Comparison of ENCODE assay signal across 10 mouse cellular contexts in the genomic region with DNA sequence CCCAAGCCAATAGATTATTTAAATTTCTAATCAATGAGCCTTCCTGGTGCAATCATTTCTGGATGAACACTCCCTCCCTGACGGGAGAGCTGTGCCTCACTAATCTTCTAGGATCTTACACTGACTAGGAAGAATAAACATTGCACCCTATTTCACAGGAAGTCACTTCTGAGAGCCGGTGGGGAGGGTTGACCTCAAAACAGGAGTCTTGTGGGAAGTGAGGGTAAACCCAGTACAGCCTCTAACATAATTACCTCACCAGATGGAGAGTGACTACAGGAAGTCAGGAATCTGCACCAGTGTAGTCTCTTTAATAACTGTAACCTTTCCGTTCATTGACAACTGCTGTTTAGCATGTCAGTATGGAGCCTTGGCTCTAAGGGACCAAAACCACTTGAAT.
A peak's percentile ranks its signal among the peaks of the same experiment; 100 is the strongest.
DNase-seq lines count a peak whose midpoint lies in the region; ATAC-seq and TF ChIP-seq lines count a peak whose summit lies in the region.
"Had no signal": no experiment of that assay in that cellular context is flagged by ENCODE, and none has a peak within 500 bp of the region (broad histone marks: within the 10 kb centered on the region; RNA-seq: fewer than 3 reads in every experiment).

No protein-coding gene starts in this region.

- DNase-seq in kidney, adult 2 months, result no peak
- DNase-seq in layer of hippocampus, postnatal 10 days (ENCODE audit: low spot score in 2 of 2), result no peak
- DNase-seq in left cerebral cortex, adult 8-10 months (ENCODE audit: low spot score in 2 of 2), result no peak
- DNase-seq in layer of hippocampus, adult 8-10 months (ENCODE audit: low spot score in 2 of 2), result no peak
- DNase-seq: gastrocnemius, postnatal 36 days had no signal

- no peak overlapping the region for H3K9ac ChIP-seq in kidney, embryonic 14.5 days (ENCODE audit: low read depth, low read length)
- H3K9ac ChIP-seq in stomach, embryonic 16.5 days (ENCODE audit: low read length), result no peak overlapping the region

- no peak overlapping the region for H3K4me2 ChIP-seq in kidney, embryonic 14.5 days (replicated peaks; ENCODE audit: low read depth, low read length)
- no peak overlapping the region for H3K4me2 ChIP-seq in stomach, embryonic 16.5 days (ENCODE audit: low read depth, low read length)

- H3K4me3 ChIP-seq in kidney, adult 2 months (ENCODE audit: insufficient read depth, low read depth, low read length), result no peak overlapping the region
- H3K4me3 ChIP-seq in kidney, embryonic 14.5 days (ENCODE audit: low read length), result no peak overlapping the region
- no peak overlapping the region for H3K4me3 ChIP-seq in stomach, embryonic 16.5 days (replicated peaks; ENCODE audit: low read length)

- no peak for TF ChIP-seq POLR2A in kidney, adult 2 months (IDR thresholded peaks at IDR 0.05; ENCODE audit: low read depth, low read length)

- no peaks in the 10 kb centered on the region for H3K9me3 ChIP-seq in kidney, embryonic 14.5 days (ENCODE audit: control insufficient read depth, low read length)
- H3K9me3 ChIP-seq in stomach, embryonic 16.5 days (replicated peaks; ENCODE audit: control insufficient read depth, low read length), result no peaks in the 10 kb centered on the region

- WGBS in kidney, adult 2 months, result 41% methylated on average over 3 of the region's 3 CpGs
- WGBS in kidney, embryonic 14.5 days, result 22% methylated on average over 3 of the region's 3 CpGs
- WGBS in stomach, embryonic 16.5 days, result 16% methylated on average over 3 of the region's 3 CpGs

- no peaks in the 10 kb centered on the region for H3K27me3 ChIP-seq in kidney, adult 2 months (replicated peaks; ENCODE audit: control insufficient read depth, insufficient read depth, low read length)
- no peaks in the 10 kb centered on the region for H3K27me3 ChIP-seq in kidney, embryonic 14.5 days (ENCODE audit: control insufficient read depth, insufficient read depth, low read length)
- no peaks in the 10 kb centered on the region for H3K27me3 ChIP-seq in stomach, embryonic 16.5 days (ENCODE audit: control insufficient read depth, insufficient read depth, low read length)

- peak overlapping the region; percentile 26; the same call in 1 of the 2 replicates for H3K27ac ChIP-seq in kidney, adult 2 months (ENCODE audit: insufficient read depth, low read depth, low read length)
- H3K27ac ChIP-seq in kidney, embryonic 14.5 days (ENCODE audit: low read depth, low read length), result no peak overlapping the region
- peak overlapping the region; percentile 15; the same call in 1 of the 2 replicates for H3K27ac ChIP-seq in stomach, embryonic 16.5 days (ENCODE audit: low read length)

- no peaks in the 10 kb centered on the region for H3K36me3 ChIP-seq in kidney, adult 2 months (ENCODE audit: control insufficient read depth, insufficient read depth, low read length)
- no peaks in the 10 kb centered on the region for H3K36me3 ChIP-seq in kidney, embryonic 14.5 days (ENCODE audit: control insufficient read depth, insufficient read depth, low read length)
- H3K36me3 ChIP-seq in stomach, embryonic 16.5 days (ENCODE audit: control insufficient read depth, insufficient read depth, low read length), result no peaks in the 10 kb centered on the region

- H3K4me1 ChIP-seq in kidney, adult 2 months (ENCODE audit: control insufficient read depth, insufficient read depth, low read length), result peaks cover 10% of the 10 kb centered on the region
- no peaks in the 10 kb centered on the region for H3K4me1 ChIP-seq in kidney, embryonic 14.5 days (ENCODE audit: control insufficient read depth, insufficient read depth, low read length)
- H3K4me1 ChIP-seq in stomach, embryonic 16.5 days (ENCODE audit: control insufficient read depth, insufficient read depth, low read length), result peaks cover 8% of the 10 kb centered on the region

- TF ChIP-seq CTCF in kidney, adult 2 months (conservative IDR thresholded peaks at IDR 0.05; ENCODE audit: insufficient read depth, insufficient read length, low read depth, low read length), result no peak

- ATAC-seq in kidney, embryonic 14.5 days (ENCODE audit: low FRiP score, low TSS enrichment), result no peak
- peak; percentile 44 for ATAC-seq in CD4-positive, CD25-positive, alpha-beta regulatory T cell, adult 4 months
- peak; percentile 59 to 60 for ATAC-seq in hematopoietic stem cell, adult 5-6 weeks (replicated peaks in 1 of 2; ENCODE audit: insufficient read depth in 1 of 2, low FRiP score in 2 of 2, low TSS enrichment in 1 of 2, low read depth in 1 of 2, poor library complexity in 2 of 2, severe bottlenecking in 2 of 2)
- ATAC-seq in stomach, embryonic 16.5 days (ENCODE audit: insufficient read depth, low FRiP score), result peak; percentile 63; the same call in 1 of the 2 replicates
- ATAC-seq: hindbrain, embryonic 16.5 days had no signal
